Mouse (Mus musculus) hindbrain, postnatal 0 days (tissue): ENCODE results near the gene Npnt. TPM values are rescaled to one million over a fixed set of nuclear protein-coding genes. Genes with fewer than 3 reads are reported as not detected.
A peak's percentile ranks its signal among the peaks of the same experiment; 100 is the strongest.

ENCODE experiments used
- ATAC-seq: fragments of 200-750 bp; cut with Nextera tagmentation; 2 replicates; pipeline ENCODE4 v1.8.0; 2017; ENCODE audit warnings: mild to moderate bottlenecking, moderate TSS enrichment, moderate library complexity
- DNase-seq: peaks from one replicate; pipeline ENCODE4 v3.0.0-alpha.2; 2015; ENCODE audit warnings: low spot score
- H3K27ac ChIP-seq: fragments of 300-500 bp; sonication (generic); 2 replicates; pipeline ENCODE4 v1.5.1; 2014; ENCODE audit warnings: mild to moderate bottlenecking
- H3K27me3 ChIP-seq: fragments of 300-500 bp; sonication (generic); 2 replicates; pipeline ENCODE4 v1.6.1; 2014; ENCODE audit warnings: low read length, mixed read lengths; ENCODE audit not compliant: insufficient read depth
- H3K36me3 ChIP-seq: fragments of 300-500 bp; sonication (generic); 2 replicates; pipeline ENCODE4 v1.6.1; 2014; ENCODE audit warnings: low read length, mixed read lengths; ENCODE audit not compliant: insufficient read depth
- H3K4me1 ChIP-seq: fragments of 300-500 bp; sonication (generic); 2 replicates; pipeline ENCODE4 v1.6.1; 2014; ENCODE audit warnings: antibody characterized with exemption, low read length, mixed read lengths; ENCODE audit not compliant: insufficient read depth
- H3K4me2 ChIP-seq: fragments of 300-500 bp; sonication (generic); 2 replicates; pipeline ENCODE4 v1.6.1; 2014; ENCODE audit warnings: low read depth, mild to moderate bottlenecking, low read length, moderate library complexity, mixed read lengths
- H3K4me3 ChIP-seq: fragments of 300-500 bp; sonication (generic); 2 replicates; pipeline ENCODE4 v1.5.1; 2014; ENCODE audit warnings: low read length
- H3K9ac ChIP-seq: fragments of 300-500 bp; sonication (generic); replicated peaks from 2 replicates; pipeline ENCODE4 v1.6.1; 2014; ENCODE audit warnings: mild to moderate bottlenecking, low read length, moderate library complexity, mixed read lengths
- H3K9me3 ChIP-seq: fragments of 300-500 bp; sonication (generic); 2 replicates; pipeline ENCODE4 v1.6.1; 2016; ENCODE audit warnings: low read length, mixed read lengths
- CTCF ChIP-seq: IDR thresholded peaks from 2 replicates; pipeline ENCODE4 v1.5.1; 2016; ENCODE audit warnings: antibody characterized with exemption, control low read depth, low read depth
- WGBS: fragments of 180-500 bp; shearing (Covaris S2); extraction: QIAGEN DNeasy Blood & Tissue Kit; methylation state at CpG from one replicate; pipeline ENCODE4 v1.1.7; 2014; 5-methylcytosine and 5-hydroxymethylcytosine counted together
- polyA plus RNA-seq: library from polyadenylated mRNA; unstranded; fragments of >200 nt; fragmentation: Nextera tagmentation; extraction: Ambion mirVana; gene quantifications from 2 replicates; pipeline ENCODE4 v1.2.1, GENCODE M21; 2015
- total RNA-seq: library from RNA; depleted of rRNA; stranded (reverse); fragments of >200 nt; gene quantifications from 2 replicates; pipeline ENCODE4 v1.2.3, GENCODE M21; 2014

Npnt gene
- total and polyA plus RNA-seq, 2 experiments from 2014 or later, result 12.6 to 22.9 TPM

DNA sequence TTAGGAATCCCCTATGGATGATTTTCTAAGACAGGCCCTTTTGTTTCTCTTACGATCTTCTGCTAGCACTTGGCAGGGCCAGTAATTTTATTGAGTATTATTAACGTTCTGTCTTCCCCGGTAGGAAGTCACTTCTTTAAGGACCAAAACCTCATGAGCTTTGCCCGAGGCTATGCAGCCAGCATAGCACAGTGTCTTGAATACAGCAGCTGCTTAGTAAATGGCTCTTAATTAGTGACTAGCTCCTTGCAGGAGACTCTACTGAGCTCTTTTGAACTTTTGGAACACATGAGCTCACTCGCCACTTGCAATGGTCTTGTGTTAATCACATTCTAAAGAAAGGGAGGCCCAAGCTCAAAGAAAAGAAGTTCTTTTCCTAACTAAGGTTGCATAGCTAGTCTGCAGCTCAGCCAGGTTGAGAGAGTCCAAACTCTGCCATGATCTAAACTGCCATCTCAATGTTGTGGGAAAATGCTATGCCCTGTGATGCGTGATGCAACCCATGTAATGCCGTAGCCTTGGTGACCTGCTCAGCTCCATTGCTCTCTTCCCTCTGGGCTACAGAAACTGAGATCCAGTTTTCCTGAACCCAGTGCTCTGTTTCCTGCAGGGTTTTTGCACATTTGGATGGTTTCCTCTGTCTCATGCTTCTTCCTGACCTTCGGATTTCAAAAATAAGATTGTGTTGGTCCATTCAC is 42.4 kb downstream of the Npnt start:
- Histone ChIP-seq H3K4me3 (no peak overlapping the region), H3K9ac (no peak overlapping the region), H3K27ac (no peak overlapping the region), H3K4me2 (no peak overlapping the region), H3K4me1 (no peaks in the 10 kb centered on the region), H3K27me3 (no peaks in the 10 kb centered on the region), H3K36me3 (no peaks in the 10 kb centered on the region), H3K9me3 (no peaks in the 10 kb centered on the region)
- TF ChIP-seq CTCF, result no peak
- DNase-seq, result no peak
- 80% methylated on average over 8 of the region's 8 CpGs for WGBS
- no peak for ATAC-seq

DNA sequence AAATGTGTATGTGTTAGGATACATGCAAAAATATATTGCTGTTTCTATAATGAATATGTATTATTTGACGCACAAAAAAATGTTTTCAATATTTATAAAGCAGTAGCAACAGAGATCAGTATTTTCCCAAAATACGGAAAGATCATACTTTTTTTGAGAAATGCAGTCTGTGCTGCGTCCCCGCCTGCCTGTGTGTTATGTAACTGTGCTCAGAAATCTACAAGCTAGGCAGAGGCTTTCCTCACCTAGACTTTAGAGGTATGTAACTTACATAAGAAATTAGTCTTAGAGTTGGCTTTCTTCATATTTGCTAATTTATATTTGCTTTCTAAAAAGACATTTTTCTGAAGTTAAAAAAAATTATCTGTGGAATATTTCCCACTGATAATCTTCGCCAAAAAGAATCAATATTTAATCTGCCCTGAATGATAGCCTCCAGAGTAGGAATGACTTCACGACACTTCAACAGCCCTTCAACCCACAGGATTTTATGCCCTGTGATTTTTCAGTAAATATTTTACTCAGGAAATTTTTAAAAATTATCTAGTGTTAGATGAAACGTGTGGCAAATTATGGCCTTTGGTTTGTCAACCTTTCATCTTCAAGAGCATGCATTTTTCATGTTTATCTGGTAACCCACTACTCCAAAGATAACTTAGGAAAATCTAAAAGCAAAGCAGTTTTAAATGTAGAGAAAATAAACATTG is 44.7 kb downstream of the Npnt start:
- no peak for TF ChIP-seq CTCF
- Histone ChIP-seq H3K4me2 (no peak overlapping the region), H3K9me3 (no peaks in the 10 kb centered on the region), H3K27ac (no peak overlapping the region), H3K4me1 (no peaks in the 10 kb centered on the region), H3K4me3 (no peak overlapping the region), H3K9ac (no peak overlapping the region), H3K36me3 (no peaks in the 10 kb centered on the region), H3K27me3 (no peaks in the 10 kb centered on the region)
- ATAC-seq (no peak), DNase-seq (no peak)
- 85% methylated on average over 7 of the region's 7 CpGs for WGBS

- no peaks in the 10 kb centered on the region for H3K4me1 ChIP-seq
- WGBS, result 94% methylated on average over 11 of the region's 11 CpGs
- no peaks in the 10 kb centered on the region for H3K9me3 ChIP-seq
- no peak for DNase-seq
- no peak for TF ChIP-seq CTCF
- ATAC-seq, result no peak
- no peaks in the 10 kb centered on the region for H3K27me3 ChIP-seq
- H3K4me2 ChIP-seq, result no peak overlapping the region
- no peak overlapping the region for H3K27ac ChIP-seq
- no peaks in the 10 kb centered on the region for H3K36me3 ChIP-seq
- H3K9ac ChIP-seq, result no peak overlapping the region
- H3K4me3 ChIP-seq, result no peak overlapping the region
Observed at GRCm38 (mm10) chr3:132903386-132903785, 46.7 kb downstream of the Npnt start.

GRCm38 (mm10) chr3:132902921-132903320 is 47.2 kb downstream of the Npnt start:
- ATAC-seq, result no peak
- no peak for TF ChIP-seq CTCF
- WGBS, result 92% methylated on average over 5 of the region's 5 CpGs

DNA sequence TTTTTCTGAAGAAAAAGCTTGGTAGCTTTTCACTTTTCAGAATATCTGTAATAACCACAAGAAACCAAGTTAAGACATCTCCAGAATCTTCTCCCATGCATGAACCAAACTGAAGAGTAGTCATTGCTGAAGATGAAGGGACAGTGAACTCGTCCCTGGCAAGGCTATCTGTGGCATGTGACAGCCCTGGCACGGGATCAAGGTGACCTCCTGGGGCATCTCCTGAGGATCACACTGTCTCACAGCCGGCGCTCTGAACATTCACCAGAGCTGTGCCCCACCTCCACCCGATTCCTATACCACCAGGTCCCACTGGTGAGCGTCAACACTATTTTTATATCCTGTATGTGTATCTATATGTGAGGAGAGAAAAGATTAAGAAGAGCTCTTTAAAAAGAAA is 47.9 kb downstream of the Npnt start:
- ATAC-seq (no peak), DNase-seq (no peak)
- Histone ChIP-seq H3K9me3 (no peaks in the 10 kb centered on the region), H3K4me2 (no peak overlapping the region), H3K4me1 (no peaks in the 10 kb centered on the region), H3K27ac (no peak overlapping the region), H3K9ac (no peak overlapping the region), H3K36me3 (no peaks in the 10 kb centered on the region), H3K27me3 (no peaks in the 10 kb centered on the region), H3K4me3 (no peak overlapping the region)
- no peak for TF ChIP-seq CTCF
- WGBS, result 70% methylated on average over 6 of the region's 6 CpGs

More at GRCm38 (mm10) chr3:132902921-132903320, 47.2 kb downstream of the Npnt start:
- no peak overlapping the region for H3K9ac ChIP-seq
- no peak overlapping the region for H3K4me3 ChIP-seq
- no peaks in the 10 kb centered on the region for H3K4me1 ChIP-seq
- no peaks in the 10 kb centered on the region for H3K9me3 ChIP-seq
- DNase-seq, result no peak
- no peaks in the 10 kb centered on the region for H3K36me3 ChIP-seq
- no peak overlapping the region for H3K4me2 ChIP-seq
- H3K27me3 ChIP-seq, result no peaks in the 10 kb centered on the region
- H3K27ac ChIP-seq, result no peak overlapping the region

DNA sequence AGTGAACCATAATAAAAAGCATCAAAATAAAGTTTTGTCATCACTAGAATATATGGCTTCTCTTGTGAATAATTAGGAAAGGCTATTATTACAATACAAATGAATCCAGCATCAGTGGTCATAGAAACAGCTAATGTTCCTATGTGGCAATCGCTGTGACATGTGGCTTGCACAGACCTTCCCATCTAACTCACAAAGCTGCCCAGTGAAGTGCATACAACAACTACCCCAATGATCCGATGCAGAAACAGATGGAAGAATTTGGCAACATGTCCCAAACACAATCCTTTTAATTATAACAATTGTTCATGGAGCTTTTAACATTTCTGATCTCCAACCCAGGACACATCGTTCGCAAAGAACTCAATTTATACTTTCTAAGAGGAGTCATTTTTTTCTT is 52.2 kb downstream of the Npnt start:
- ATAC-seq (no peak), DNase-seq (peak; percentile 30)
- TF ChIP-seq CTCF, result no peak

GRCm38 (mm10) chr3:132897390-132897789 is 52.7 kb downstream of the Npnt start:
- H3K9ac ChIP-seq, result no peak overlapping the region
- 76% methylated on average over 5 of the region's 5 CpGs for WGBS
- no peaks in the 10 kb centered on the region for H3K36me3 ChIP-seq
- DNase-seq, result no peak
- ATAC-seq, result no peak
- no peaks in the 10 kb centered on the region for H3K4me1 ChIP-seq
- no peak for TF ChIP-seq CTCF
- H3K9me3 ChIP-seq, result no peaks in the 10 kb centered on the region
- no peak overlapping the region for H3K4me2 ChIP-seq
- no peak overlapping the region for H3K27ac ChIP-seq
- no peaks in the 10 kb centered on the region for H3K27me3 ChIP-seq
- no peak overlapping the region for H3K4me3 ChIP-seq

More for the DNA sequence above, 52.2 kb downstream of the Npnt start:
- H3K36me3 ChIP-seq, result no peaks in the 10 kb centered on the region
- H3K9me3 ChIP-seq, result no peaks in the 10 kb centered on the region
- no peaks in the 10 kb centered on the region for H3K27me3 ChIP-seq
- H3K4me1 ChIP-seq, result no peaks in the 10 kb centered on the region
- no peak overlapping the region for H3K27ac ChIP-seq
- no peak overlapping the region for H3K9ac ChIP-seq
- no peak overlapping the region for H3K4me2 ChIP-seq
- H3K4me3 ChIP-seq, result no peak overlapping the region
- 60% methylated on average over 4 of the region's 4 CpGs for WGBS
